11 mouse cellular contexts compared by ENCODE assay signal in genomic region chr1:84218605-84219004, GRCm38 (mm10).
DNase-seq lines count a peak whose midpoint lies in the region; ATAC-seq and TF ChIP-seq lines count a peak whose summit lies in the region.
"Had no signal": no experiment of that assay in that cellular context is flagged by ENCODE, and none has a peak within 500 bp of the region (broad histone marks: within the 10 kb centered on the region; RNA-seq: fewer than 3 reads in every experiment).

No protein-coding gene starts in this region.

- no peak for TF ChIP-seq CTCF in lung, embryonic 14.5 days (IDR thresholded peaks at IDR 0.05; ENCODE audit: low read depth)
- TF ChIP-seq CTCF in layer of hippocampus, adult 2 months (conservative IDR thresholded peaks at IDR 0.05), result no peak

- no peak overlapping the region for H3K4me3 ChIP-seq in lung, embryonic 14.5 days (ENCODE audit: low read depth, low read length)
- H3K4me3 ChIP-seq in layer of hippocampus, adult 2 months, result no peak overlapping the region
- H3K4me3 ChIP-seq in stomach, embryonic 15.5 days (replicated peaks), result no peak overlapping the region
- H3K4me3 ChIP-seq in forebrain, embryonic 10.5 days, result no peak overlapping the region
- H3K4me3 ChIP-seq: neural tube, embryonic 12.5 days had no signal

- no peak overlapping the region for H3K9ac ChIP-seq in lung, embryonic 14.5 days
- H3K9ac ChIP-seq in stomach, embryonic 15.5 days, result no peak overlapping the region
- H3K9ac ChIP-seq: neural tube, embryonic 12.5 days had no signal

- ATAC-seq in lung, embryonic 14.5 days (ENCODE audit: insufficient read depth), result no peak
- ATAC-seq in stomach, embryonic 15.5 days (ENCODE audit: insufficient read depth, low FRiP score, low read depth), result peak; percentile 7; the same call in 1 of the 2 replicates
- ATAC-seq: forebrain, embryonic 16.5 days had no signal

- H3K27ac ChIP-seq in lung, embryonic 14.5 days (ENCODE audit: low read depth), result no peak overlapping the region
- H3K27ac ChIP-seq in layer of hippocampus, adult 2 months, result 0 out of 2 replicates have a peak overlapping the region, but pooled peaks have one; percentile 24
- no peak overlapping the region for H3K27ac ChIP-seq in stomach, embryonic 15.5 days
- no peak overlapping the region for H3K27ac ChIP-seq in forebrain, embryonic 10.5 days
- H3K27ac ChIP-seq: neural tube, embryonic 12.5 days had no signal

- WGBS in lung, embryonic 14.5 days, result 46% methylated on average over 7 of the region's 7 CpGs
- WGBS in stomach, embryonic 15.5 days, result 34% methylated on average over 7 of the region's 7 CpGs
- WGBS in forebrain, embryonic 10.5 days, result 81% methylated on average over 7 of the region's 7 CpGs

- H3K36me3 ChIP-seq in lung, embryonic 14.5 days (ENCODE audit: insufficient read depth), result no peaks in the 10 kb centered on the region
- no peaks in the 10 kb centered on the region for H3K36me3 ChIP-seq in stomach, embryonic 15.5 days
- H3K36me3 ChIP-seq in forebrain, embryonic 10.5 days (replicated peaks), result no peaks in the 10 kb centered on the region
- H3K36me3 ChIP-seq: neural tube, embryonic 12.5 days had no signal

- H3K9me3 ChIP-seq in lung, embryonic 14.5 days (ENCODE audit: low read depth, low read length), result no peaks in the 10 kb centered on the region
- no peaks in the 10 kb centered on the region for H3K9me3 ChIP-seq in stomach, embryonic 15.5 days
- H3K9me3 ChIP-seq in forebrain, embryonic 10.5 days, result no peaks in the 10 kb centered on the region
- H3K9me3 ChIP-seq: neural tube, embryonic 12.5 days had no signal

- H3K27me3 ChIP-seq in lung, embryonic 14.5 days (ENCODE audit: insufficient read depth, low read length), result no peaks in the 10 kb centered on the region
- no peaks in the 10 kb centered on the region for H3K27me3 ChIP-seq in stomach, embryonic 15.5 days (replicated peaks)
- no peaks in the 10 kb centered on the region for H3K27me3 ChIP-seq in forebrain, embryonic 10.5 days (ENCODE audit: poor library complexity, severe bottlenecking)
- H3K27me3 ChIP-seq: neural tube, embryonic 12.5 days had no signal

- no peaks in the 10 kb centered on the region for H3K4me1 ChIP-seq in lung, embryonic 14.5 days (ENCODE audit: insufficient read depth)
- H3K4me1 ChIP-seq in stomach, embryonic 15.5 days, result no peaks in the 10 kb centered on the region
- peaks cover 11% of the 10 kb centered on the region for H3K4me1 ChIP-seq in forebrain, embryonic 10.5 days
- H3K4me1 ChIP-seq: neural tube, embryonic 12.5 days had no signal

- H3K4me2 ChIP-seq in lung, embryonic 14.5 days, result no peak overlapping the region
- no peak overlapping the region for H3K4me2 ChIP-seq in stomach, embryonic 15.5 days
- H3K4me2 ChIP-seq: neural tube, embryonic 12.5 days had no signal

- peak; percentile 17 for DNase-seq in lung, embryonic 14.5 days
- no peak for DNase-seq in lung, postnatal 14 days
- peak; percentile 26 for DNase-seq in gastrocnemius, postnatal 25 days
- peak in 1 of 2 experiments; percentile 51 for DNase-seq in layer of hippocampus, adult 2 months (ENCODE audit: low spot score in 2 of 2)
- no peak for DNase-seq in neural tube, embryonic 10.5 days (ENCODE audit: extremely low spot score, low spot score)
- DNase-seq in forebrain, embryonic 10.5 days (ENCODE audit: extremely low spot score, low spot score), result no peak
- DNase-seq: liver; thymus, postnatal 14 days had no signal

Comparison
In these comparisons a context has a peak if more than half of its experiments do, and no peak if none do; other contexts are left out.
1. DNase-seq: peak in lung, embryonic 14.5 days (single experiment) and gastrocnemius, postnatal 25 days (single experiment); none in lung, postnatal 14 days (single experiment), neural tube, embryonic 10.5 days (single experiment) and forebrain, embryonic 10.5 days (single experiment).